Mouse (Mus musculus) olfactory bulb, adult 2 months (tissue): ENCODE measurements around the gene Papss2.
A peak's percentile ranks its signal among the peaks of the same experiment; 100 is the strongest.

Experiments used
- CTCF ChIP-seq: fragments of 200-500 bp; IDR thresholded peaks from 2 replicates; pipeline ENCODE4 v1.5.1; 2012; ENCODE audit warnings: low read depth, mild to moderate bottlenecking, low read length, moderate library complexity; ENCODE audit not compliant: insufficient read depth
- POLR2A ChIP-seq: fragments of 200-500 bp; IDR thresholded peaks from 2 replicates; pipeline ENCODE4 v1.6.1; 2012; ENCODE audit warnings: mild to moderate bottlenecking, low read depth, low read length, moderate library complexity; ENCODE audit not compliant: insufficient read depth

DNA sequence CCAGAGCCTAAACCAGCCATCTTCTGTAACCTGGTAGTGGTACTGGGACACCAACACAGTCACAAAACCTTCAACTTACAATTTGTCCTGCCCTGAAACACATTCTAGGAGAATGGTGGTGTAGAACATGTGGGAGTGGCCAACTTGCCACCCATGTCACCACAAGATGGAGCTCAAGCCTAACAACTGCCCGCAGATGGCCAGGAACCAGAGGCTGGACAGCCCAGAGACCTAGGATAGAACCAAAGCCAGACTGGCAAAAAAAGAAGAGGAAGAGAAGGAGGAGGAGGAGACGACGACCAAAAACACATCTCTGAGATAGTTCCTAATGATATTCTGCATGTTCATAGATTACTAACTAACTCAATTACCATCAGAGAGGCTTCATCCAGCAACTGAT is 119.6 kb downstream of the Papss2 start:
- TF ChIP-seq POLR2A = no peak
- TF ChIP-seq CTCF = peak; percentile 63
